Mouse (Mus musculus): ENCODE results near the gene Xpo6. TPM values are rescaled to one million over a fixed set of nuclear protein-coding genes. Genes with fewer than 3 reads are reported as not detected.

Xpo6 gene
- polyA plus RNA-seq (2015; fragmentation: Nextera tagmentation; extraction: Ambion mirVana) = 39.4 and 44.5 TPM in 2 replicates

GRCm38 (mm10) chr7:126200178-126200996 lies at the start of gene Xpo6:
Xpo6 (minus strand) TSS chr7:126200501.
- H3K36me3 ChIP-seq = no peaks in the 10 kb centered on the region
- peak within 1 kb of the TSS; percentile 91 for H3K4me3 ChIP-seq
- peak within 1 kb of the TSS; percentile 97 for H3K9ac ChIP-seq
- WGBS = under 1% methylated on average over 55 of the region's 57 CpGs
- H3K9me3 ChIP-seq = no peaks in the 10 kb centered on the region
- peak; percentile 97 for ATAC-seq (ENCODE audit: borderline replicate concordance, extremely low read depth, low FRiP score, low TSS enrichment)
- H3K4me2 ChIP-seq = peak within 1 kb of the TSS; percentile 84
- H3K27ac ChIP-seq = peak within 1 kb of the TSS; percentile 81
- H3K4me1 ChIP-seq = peaks cover 13% of the 10 kb centered on the region
- H3K27me3 ChIP-seq = no peaks in the 10 kb centered on the region

GRCm38 (mm10) chr7:126249986-126250385 lies 49.7 kb upstream of the Xpo6 start:
- no peaks in the 10 kb centered on the region for H3K36me3 ChIP-seq
- H3K4me3 ChIP-seq = no peak overlapping the region
- no peak for ATAC-seq (ENCODE audit: borderline replicate concordance, extremely low read depth, low FRiP score, low TSS enrichment)
- H3K9ac ChIP-seq = no peak overlapping the region
- 83% methylated on average over 3 of the region's 3 CpGs for WGBS
- peaks cover 5% of the 10 kb centered on the region; the same call in 1 of the 2 replicates for H3K4me1 ChIP-seq
- H3K27ac ChIP-seq = no peak overlapping the region
- no peaks in the 10 kb centered on the region for H3K9me3 ChIP-seq
- H3K27me3 ChIP-seq = peaks cover 3% of the 10 kb centered on the region; the same call in 1 of the 2 replicates
- H3K4me2 ChIP-seq = no peak overlapping the region

DNA sequence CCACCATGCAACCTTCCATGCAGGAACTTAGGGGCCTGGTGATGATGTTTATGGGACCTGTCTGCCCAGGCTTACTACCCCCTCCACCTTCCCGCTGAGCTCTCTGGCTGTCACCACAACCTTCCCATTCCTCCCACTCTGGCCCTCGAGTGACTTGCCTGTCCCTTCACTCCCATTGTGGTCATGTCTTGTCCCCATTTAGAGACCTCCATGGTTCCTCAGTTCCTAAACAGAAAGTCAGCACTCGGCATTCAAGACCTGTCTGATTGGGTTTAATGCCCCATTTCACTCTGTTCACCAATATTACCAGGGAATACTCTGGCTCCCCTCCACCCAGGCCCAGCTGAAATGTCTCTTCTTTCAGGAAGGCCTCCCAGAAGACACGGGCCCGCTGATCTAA lies 48.8 kb upstream of the Xpo6 start:
- Histone ChIP-seq H3K9ac (no peak overlapping the region), H3K4me3 (no peak overlapping the region), H3K27me3 (peaks cover 3% of the 10 kb centered on the region; the same call in 1 of the 2 replicates), H3K4me1 (peaks cover 5% of the 10 kb centered on the region; the same call in 1 of the 2 replicates), H3K36me3 (no peaks in the 10 kb centered on the region), H3K4me2 (no peak overlapping the region), H3K27ac (no peak overlapping the region), H3K9me3 (no peaks in the 10 kb centered on the region)
- no peak for ATAC-seq (ENCODE audit: borderline replicate concordance, extremely low read depth, low FRiP score, low TSS enrichment)
- 73% methylated on average over 5 of the region's 5 CpGs for WGBS

- H3K9ac ChIP-seq = no peak overlapping the region
Observed at GRCm38 (mm10) chr7:126248641-126249141, 48.4 kb upstream of the Xpo6 start.

GRCm38 (mm10) chr7:126248088-126248487 lies 47.8 kb upstream of the Xpo6 start:
- Histone ChIP-seq H3K9ac (no peak overlapping the region), H3K27ac (no peak overlapping the region), H3K27me3 (peaks cover 3% of the 10 kb centered on the region; the same call in 1 of the 2 replicates), H3K4me2 (no peak overlapping the region; the same call in 1 of the 2 replicates), H3K4me3 (no peak overlapping the region), H3K4me1 (peaks cover 5% of the 10 kb centered on the region; the same call in 1 of the 2 replicates), H3K9me3 (no peaks in the 10 kb centered on the region), H3K36me3 (no peaks in the 10 kb centered on the region)
- peak; percentile 63 for ATAC-seq (ENCODE audit: borderline replicate concordance, extremely low read depth, low FRiP score, low TSS enrichment)
- WGBS = 4% methylated on average over 6 of the region's 6 CpGs

More at GRCm38 (mm10) chr7:126248641-126249141, 48.4 kb upstream of the Xpo6 start:
- no peak overlapping the region for H3K4me3 ChIP-seq
- WGBS = 35% methylated on average over 17 of the region's 17 CpGs
- H3K36me3 ChIP-seq = no peaks in the 10 kb centered on the region
- H3K4me1 ChIP-seq = peaks cover 5% of the 10 kb centered on the region; the same call in 1 of the 2 replicates
- no peak for ATAC-seq (ENCODE audit: borderline replicate concordance, extremely low read depth, low FRiP score, low TSS enrichment)
- H3K9me3 ChIP-seq = no peaks in the 10 kb centered on the region
- H3K4me2 ChIP-seq = no peak overlapping the region; the same call in 1 of the 2 replicates
- no peak overlapping the region for H3K27ac ChIP-seq
- H3K27me3 ChIP-seq = peaks cover 3% of the 10 kb centered on the region; the same call in 1 of the 2 replicates

- H3K4me3 ChIP-seq = no peak overlapping the region
- peaks cover 5% of the 10 kb centered on the region; the same call in 1 of the 2 replicates for H3K4me1 ChIP-seq
- ATAC-seq (ENCODE audit: borderline replicate concordance, extremely low read depth, low FRiP score, low TSS enrichment) = no peak
- H3K4me2 ChIP-seq = no peak overlapping the region
- H3K9ac ChIP-seq = no peak overlapping the region
- no peaks in the 10 kb centered on the region for H3K36me3 ChIP-seq
- no peaks in the 10 kb centered on the region for H3K9me3 ChIP-seq
- H3K27ac ChIP-seq = no peak overlapping the region
- 62% methylated on average over 6 of the region's 6 CpGs for WGBS
- H3K27me3 ChIP-seq = peaks cover 3% of the 10 kb centered on the region; the same call in 1 of the 2 replicates
Observed at GRCm38 (mm10) chr7:126244168-126244750, 44.0 kb upstream of the Xpo6 start.

GRCm38 (mm10) chr7:126240814-126241360 lies 40.6 kb upstream of the Xpo6 start:
- no peak overlapping the region for H3K9ac ChIP-seq
- no peaks in the 10 kb centered on the region for H3K36me3 ChIP-seq
- no peaks in the 10 kb centered on the region for H3K9me3 ChIP-seq
- ATAC-seq (ENCODE audit: borderline replicate concordance, extremely low read depth, low FRiP score, low TSS enrichment) = no peak
- no peaks in the 10 kb centered on the region for H3K27me3 ChIP-seq
- H3K4me3 ChIP-seq = no peak overlapping the region
- 77% methylated on average over 14 of the region's 14 CpGs for WGBS
- no peak overlapping the region for H3K4me2 ChIP-seq
- H3K4me1 ChIP-seq = no peaks in the 10 kb centered on the region
- no peak overlapping the region for H3K27ac ChIP-seq

DNA sequence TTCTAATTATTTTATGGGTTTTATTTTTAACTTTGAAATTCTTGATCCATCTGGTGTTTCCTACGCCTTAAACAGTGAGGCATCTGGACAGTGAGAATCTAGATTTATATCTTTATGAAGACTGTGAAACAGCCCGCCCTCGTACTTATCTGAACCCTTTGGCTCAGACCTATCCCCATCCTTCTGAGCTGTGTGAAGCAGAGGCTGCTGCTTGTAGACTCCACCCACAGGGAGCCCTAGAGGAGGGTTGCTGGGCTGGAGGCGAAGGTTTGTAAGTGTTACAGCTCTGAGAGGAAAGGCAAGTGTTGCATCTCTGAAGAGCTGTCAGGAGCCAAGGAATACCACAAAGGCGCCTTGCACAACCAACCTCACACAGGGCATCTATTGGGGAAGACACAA lies 36.5 kb upstream of the Xpo6 start:
- ATAC-seq (ENCODE audit: borderline replicate concordance, extremely low read depth, low FRiP score, low TSS enrichment) = no peak
- WGBS = 45% methylated on average over 5 of the region's 5 CpGs
- H3K4me2 ChIP-seq = no peak overlapping the region

DNA sequence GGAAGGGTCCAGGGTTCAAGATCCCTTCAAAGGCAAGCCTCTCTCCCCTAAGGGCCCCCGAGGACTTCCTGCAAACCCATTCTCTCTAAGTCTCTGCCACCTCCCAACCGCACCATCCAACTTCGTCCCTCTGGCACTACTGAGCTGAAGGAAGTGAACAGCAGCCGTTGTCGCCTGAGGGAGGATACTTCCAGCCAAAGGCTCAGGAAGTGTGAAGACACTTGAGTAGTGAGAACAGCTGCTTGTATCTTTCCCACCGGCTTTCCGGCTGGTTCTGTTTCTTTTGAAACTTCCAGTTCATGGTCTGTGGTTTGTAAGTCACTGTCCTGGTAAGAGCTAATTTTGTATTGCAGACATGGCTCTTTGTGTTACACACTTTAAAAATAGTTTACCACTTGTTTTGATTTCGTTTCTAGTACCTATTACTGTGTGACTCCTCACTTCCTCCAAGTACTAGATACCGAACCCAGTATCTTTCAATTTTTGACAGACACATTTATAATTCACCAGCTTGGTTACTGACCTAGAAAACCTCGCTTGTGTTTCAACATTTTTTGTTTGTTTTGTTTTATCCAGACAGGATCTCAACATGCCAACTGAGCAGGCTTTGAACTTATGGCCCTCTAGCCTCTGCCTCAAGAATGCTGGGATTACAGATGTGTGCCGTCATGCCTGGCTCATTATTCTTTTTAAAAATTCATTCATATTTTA lies 35.9 kb upstream of the Xpo6 start:
- no peaks in the 10 kb centered on the region for H3K9me3 ChIP-seq
- no peaks in the 10 kb centered on the region for H3K36me3 ChIP-seq
- H3K27me3 ChIP-seq = no peaks in the 10 kb centered on the region
- H3K4me1 ChIP-seq = no peaks in the 10 kb centered on the region
- H3K27ac ChIP-seq = no peak overlapping the region
- ATAC-seq (ENCODE audit: borderline replicate concordance, extremely low read depth, low FRiP score, low TSS enrichment) = no peak
- H3K9ac ChIP-seq = no peak overlapping the region
- no peak overlapping the region for H3K4me3 ChIP-seq
- WGBS = 40% methylated on average over 11 of the region's 11 CpGs
- H3K4me2 ChIP-seq = no peak overlapping the region

More for the DNA sequence above, 36.5 kb upstream of the Xpo6 start:
- Histone ChIP-seq H3K9me3 (no peaks in the 10 kb centered on the region), H3K9ac (no peak overlapping the region), H3K27me3 (no peaks in the 10 kb centered on the region), H3K4me3 (no peak overlapping the region), H3K4me1 (no peaks in the 10 kb centered on the region), H3K36me3 (no peaks in the 10 kb centered on the region), H3K27ac (no peak overlapping the region)

- Histone ChIP-seq H3K4me3 (no peak overlapping the region), H3K27me3 (no peaks in the 10 kb centered on the region), H3K36me3 (no peaks in the 10 kb centered on the region), H3K9ac (no peak overlapping the region), H3K9me3 (no peaks in the 10 kb centered on the region), H3K4me2 (no peak overlapping the region), H3K27ac (no peak overlapping the region), H3K4me1 (no peaks in the 10 kb centered on the region)
- 67% methylated on average over 3 of the region's 3 CpGs for WGBS
- ATAC-seq (ENCODE audit: borderline replicate concordance, extremely low read depth, low FRiP score, low TSS enrichment) = no peak
Observed at GRCm38 (mm10) chr7:126234611-126235010, 34.3 kb upstream of the Xpo6 start.

GRCm38 (mm10) chr7:126232345-126233071 lies 32.2 kb upstream of the Xpo6 start:
- 48% methylated on average over 8 of the region's 8 CpGs for WGBS
- no peak for ATAC-seq (ENCODE audit: borderline replicate concordance, extremely low read depth, low FRiP score, low TSS enrichment)
- H3K4me3 ChIP-seq = no peak overlapping the region

More at GRCm38 (mm10) chr7:126232345-126233071, 32.2 kb upstream of the Xpo6 start:
- Histone ChIP-seq H3K36me3 (no peaks in the 10 kb centered on the region), H3K9ac (no peak overlapping the region), H3K4me2 (no peak overlapping the region), H3K27me3 (no peaks in the 10 kb centered on the region), H3K27ac (no peak overlapping the region), H3K4me1 (no peaks in the 10 kb centered on the region), H3K9me3 (no peaks in the 10 kb centered on the region)
